Mouse (Mus musculus) frontal cortex, postnatal 14 days (tissue): Measurements from ENCODE around the gene Tnfaip2.

Experiments used
- DNase-seq, 2 experiments: peaks; one replicate each; pipeline ENCODE4 v3.0.0; 2022; ENCODE audit warnings: low spot score in 2 of 2

Tnfaip2 gene

DNA sequence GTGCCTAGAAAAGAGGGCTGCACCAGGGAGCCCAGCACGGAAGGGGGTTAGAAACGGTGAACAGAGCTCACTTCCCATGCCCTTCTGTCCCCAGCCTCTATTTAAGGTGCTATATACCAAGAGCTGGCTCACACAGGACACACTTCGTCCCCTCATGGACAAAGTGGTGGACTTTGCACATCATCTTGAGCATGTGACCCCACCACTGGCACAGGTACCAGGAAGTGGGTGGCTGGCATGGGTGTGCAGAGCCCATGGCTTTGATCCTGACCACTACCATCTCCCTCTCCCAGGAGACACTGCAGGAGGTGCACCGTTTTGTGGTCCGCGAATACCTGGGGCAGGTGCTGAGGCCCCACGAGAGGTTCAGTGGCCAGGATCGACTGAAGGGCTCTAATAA, 13.9 kb upstream of the Tnfaip2 start:
- DNase-seq = no peak

DNA sequence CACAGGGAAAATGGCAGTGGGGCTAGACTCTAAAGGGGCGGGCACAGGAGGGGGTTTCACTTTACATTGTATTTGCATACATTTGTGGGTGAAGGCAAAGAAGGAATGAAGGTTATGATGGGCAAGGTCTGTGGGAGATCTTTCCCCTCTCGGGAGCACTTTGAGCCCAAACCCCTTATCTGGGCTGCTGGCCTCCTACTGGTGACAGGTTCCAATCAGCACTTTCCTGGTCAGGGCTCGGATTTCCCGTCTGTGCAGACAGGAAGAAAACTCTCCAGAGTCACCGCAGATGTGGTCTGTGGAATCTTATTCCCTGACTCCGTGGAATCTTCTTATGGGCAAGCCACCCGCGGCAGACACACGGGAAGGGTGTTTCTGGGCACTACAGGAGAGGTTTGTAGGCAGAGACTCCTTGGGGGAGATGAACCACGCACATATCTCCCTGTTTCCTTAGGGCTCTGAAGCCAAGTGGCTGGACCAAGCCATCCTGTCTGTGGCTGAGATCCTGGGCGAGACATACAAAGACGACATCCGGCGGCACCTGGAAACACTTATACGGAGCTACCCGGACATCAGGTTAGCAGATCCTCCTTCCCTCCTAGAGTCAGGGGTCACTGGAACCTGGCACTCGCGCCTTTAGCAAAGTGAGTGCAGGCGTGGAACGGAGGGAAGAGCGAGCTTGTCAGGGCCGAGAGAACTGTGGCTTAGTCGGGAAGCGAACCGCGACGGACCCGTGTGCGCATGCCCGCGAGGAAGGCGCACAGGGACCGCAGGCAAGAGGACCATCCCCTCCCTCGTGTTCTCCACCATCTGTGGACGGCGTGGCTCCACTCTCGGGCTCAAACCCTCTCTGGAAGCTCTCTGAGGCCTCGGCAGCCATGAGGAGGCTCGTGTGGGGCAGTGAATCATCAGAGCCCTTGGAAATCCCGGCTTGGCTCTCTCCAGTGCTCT, 13.0 kb upstream of the Tnfaip2 start:
- DNase-seq = no peak

DNA sequence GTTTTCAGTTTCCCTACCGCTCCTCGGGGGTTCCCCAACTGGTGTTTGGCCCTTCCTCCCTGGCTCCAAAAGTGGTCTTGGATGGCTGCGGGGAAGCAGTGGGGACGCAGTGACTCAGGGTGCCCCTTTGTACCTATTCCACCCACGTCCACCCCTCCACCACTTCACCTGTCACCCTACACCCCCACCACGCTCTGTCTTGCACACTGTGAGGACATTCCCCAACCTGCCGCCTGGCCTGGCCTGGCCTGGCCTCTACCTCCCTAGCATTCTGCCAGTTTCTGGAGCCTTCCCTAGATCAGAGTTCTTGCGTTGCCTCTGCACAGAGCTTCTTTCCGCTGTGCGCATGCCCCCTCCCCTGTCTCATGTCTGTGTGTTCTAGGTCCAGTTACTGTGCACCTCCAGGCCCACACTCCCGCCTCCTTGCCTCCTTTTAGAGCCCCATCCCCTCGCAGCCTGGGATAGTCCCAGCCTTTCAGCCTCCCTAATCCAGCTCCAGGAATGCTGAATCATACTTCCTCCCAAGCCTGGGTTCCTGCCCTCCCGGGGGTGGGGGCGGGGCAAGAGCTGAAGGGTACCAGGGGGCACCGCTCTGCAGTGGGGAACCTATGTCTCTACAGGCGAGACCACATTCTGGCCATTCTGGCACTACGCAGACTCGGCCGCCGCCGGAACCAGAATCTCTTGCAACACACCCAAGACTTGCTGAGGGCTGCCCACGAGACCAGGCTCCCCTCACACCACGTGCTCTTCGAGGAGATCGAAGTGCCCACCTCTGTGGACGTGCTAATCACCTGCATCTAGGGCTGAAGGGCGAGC, 12.0 kb upstream of the Tnfaip2 start:
- DNase-seq = no peak

DNA sequence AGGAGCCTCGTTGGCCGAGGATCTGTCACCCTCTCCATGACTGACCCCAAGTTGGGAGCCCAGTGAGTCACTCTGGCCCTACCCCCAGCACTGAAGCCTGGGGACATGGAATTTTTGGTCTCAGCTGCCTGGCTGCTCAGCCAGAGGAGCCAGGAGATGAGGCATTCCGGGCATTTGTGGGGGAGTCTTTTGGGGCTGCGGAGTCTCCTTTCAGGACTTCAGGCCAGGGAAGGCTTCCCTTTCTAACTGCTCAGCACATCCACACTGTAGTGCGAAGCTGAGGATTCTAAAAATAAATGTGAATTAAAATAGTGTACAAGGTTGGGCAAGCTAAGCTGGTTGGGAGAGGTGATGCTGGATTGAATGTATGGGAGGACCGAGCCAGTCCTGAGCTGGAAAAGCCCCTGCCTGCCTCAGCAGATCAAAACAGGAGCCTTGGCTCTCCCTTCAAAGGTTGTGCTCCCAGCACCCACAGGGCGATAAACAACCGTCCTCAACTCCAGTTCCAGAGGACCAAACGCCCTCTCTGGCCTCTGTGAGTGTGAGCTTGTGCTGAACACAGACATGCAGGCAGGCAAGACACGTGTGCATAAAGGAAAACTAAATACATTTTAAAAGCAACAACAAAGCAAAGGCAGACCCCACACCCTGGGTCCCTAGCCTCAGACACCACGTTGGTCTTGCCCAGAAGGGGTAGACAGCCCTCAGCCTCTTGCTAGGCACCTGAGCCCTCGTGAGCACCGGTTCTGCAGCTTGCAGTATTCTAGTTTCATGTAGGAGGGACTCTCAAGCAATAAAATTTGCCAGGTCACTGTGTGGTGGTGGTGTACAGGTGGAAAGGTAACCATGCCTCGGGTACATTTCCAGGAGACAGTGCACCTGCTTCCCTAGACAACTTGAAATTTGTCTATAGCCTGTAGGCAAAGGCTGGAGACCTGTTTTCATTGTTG, 11.1 kb upstream of the Tnfaip2 start:
- DNase-seq = no peak

DNA sequence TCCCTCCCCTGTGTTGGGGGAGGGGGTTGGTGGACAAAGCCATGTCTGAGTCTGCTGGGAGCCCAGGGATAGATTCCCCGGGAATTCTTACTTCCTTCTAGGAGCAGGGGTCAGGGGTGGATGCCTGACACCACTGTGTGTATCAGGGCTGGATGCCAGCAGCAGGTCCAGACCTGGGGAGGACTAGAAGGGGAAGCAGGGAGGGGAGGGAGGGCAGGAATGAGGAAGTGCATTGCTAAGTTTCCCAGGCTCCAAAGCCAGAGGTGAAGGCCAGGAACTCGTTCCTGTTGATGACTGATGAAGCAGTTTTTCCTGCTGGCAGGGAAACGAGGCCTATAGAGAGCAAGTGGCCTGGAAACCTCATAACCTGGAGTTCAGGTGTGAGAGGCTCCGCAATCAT, 10.2 kb upstream of the Tnfaip2 start:
- DNase-seq = no peak

DNA sequence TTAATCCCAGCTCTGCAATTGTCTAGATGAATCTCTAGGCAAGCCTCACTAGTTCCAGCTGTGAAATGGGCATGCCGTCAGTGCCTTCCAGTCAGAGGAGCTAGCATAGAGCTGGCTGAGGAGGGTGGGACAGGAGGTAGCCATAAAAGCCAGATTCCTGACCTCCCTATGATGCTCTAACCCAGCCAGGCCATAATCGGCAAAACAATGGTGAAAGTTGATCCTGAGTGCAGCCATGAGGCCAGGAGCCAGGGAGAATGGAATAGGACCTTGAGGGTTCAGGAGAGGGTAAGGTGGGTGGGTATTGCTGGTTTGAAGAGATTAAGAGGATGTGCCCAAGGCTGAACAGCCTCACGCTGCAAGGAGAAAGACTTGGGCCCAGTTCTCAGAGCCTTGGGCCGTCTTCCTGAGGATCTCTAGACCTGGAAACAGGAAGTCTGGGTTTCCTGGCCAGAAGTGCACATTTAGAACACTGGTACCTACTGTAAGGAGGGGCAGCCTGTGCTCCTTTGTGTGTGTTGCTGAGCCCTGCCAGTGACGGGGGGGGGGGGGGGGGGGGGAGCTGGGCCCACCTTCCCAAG, 9.4 kb upstream of the Tnfaip2 start:
- no peak for DNase-seq

DNA sequence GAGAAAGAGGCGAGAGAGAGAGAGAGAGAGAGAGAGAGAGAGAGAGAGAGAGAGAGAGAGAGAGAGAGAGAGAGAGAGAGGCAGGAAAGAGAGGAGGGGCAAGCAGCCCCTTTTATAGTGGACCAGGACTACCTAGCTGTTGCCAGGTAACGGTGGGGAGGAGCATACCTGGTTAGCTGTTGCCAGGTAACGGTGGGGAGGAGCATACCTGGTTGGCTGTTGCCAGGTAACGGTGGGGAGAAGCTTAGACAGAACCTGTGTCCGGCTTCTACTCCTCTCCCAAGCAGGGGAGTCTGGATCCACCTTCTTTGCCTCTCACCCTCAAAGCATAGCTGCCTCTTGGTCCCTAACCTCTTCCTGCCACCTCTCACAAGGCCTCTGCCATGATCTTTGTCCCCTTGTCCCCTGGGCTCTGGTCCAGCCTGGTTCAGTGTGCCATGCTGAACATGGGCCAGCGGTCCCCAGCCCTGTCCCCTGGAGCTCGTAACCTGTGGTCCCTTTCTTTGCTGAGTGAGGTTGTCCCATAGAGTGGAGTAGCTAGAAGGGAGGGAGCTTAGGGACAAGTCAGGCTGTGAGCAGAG, 8.0 kb upstream of the Tnfaip2 start:
- DNase-seq = no peak

DNA sequence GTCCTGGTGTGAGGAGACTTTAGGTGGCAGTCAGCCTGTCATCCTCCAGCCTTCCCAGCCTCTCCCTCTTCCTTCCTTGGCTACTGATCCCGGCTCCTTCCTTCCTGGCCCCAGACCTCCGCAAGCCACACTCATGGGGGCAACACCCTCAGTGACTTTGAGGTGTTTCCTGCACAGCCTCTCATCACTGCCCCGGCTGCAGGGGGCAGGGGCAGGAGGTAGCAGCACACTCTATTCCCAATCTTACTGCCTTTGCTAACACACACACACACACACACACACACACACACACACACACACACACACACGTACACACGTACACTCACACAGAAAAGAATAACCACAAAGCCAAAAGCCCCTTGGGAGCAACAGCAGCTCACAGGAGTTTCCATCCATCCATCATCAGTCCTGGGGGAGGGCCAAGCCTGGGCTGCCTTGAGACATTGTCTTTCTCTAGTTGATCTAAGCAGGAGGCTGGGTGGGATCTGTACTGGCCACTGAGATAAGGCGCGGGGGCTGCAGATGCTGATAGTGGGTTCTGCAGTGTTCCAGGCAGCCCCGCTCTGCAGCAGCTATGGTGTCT, 7.4 kb upstream of the Tnfaip2 start:
- DNase-seq = no peak

DNA sequence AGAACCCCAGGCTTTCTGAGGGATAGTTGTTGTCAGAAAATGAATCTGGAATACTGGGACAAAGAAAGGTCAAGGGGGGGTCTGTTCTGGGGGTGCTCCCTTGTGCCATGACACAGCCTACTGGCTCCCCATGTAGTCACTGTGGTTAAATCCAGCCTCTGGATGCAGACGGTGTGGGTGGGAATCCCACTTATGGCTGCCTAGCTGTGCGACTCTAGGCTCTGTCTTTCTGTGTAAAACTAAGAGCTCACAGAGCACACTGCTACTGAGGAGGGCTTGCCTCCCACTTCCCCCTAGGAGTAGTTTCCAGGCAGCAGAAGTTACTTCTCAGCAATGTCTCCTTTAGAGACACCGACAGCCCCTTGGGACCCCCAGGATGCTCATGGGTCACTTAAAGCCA, 6.1 kb upstream of the Tnfaip2 start:
- no peak for DNase-seq

DNA sequence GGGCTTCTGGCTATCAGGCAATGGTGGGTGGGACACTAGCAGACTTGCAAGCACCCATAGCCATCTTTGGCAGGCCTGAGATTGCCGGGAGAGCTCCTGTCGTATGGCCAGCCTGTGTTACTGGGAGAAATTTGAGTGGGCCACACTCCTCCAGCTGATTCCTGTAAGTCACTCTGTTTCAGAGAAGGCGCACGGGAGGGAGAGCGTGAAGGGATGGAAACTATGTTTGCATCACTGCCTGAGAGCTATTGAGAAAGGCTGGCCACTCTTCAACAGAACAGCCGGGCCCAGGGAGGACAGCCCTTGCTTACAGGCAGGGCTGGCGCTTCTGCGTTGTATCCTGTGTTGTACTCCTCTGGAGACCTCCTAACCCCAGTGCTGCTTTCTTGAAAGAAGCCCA, 5.6 kb upstream of the Tnfaip2 start:
- DNase-seq = no peak

DNA sequence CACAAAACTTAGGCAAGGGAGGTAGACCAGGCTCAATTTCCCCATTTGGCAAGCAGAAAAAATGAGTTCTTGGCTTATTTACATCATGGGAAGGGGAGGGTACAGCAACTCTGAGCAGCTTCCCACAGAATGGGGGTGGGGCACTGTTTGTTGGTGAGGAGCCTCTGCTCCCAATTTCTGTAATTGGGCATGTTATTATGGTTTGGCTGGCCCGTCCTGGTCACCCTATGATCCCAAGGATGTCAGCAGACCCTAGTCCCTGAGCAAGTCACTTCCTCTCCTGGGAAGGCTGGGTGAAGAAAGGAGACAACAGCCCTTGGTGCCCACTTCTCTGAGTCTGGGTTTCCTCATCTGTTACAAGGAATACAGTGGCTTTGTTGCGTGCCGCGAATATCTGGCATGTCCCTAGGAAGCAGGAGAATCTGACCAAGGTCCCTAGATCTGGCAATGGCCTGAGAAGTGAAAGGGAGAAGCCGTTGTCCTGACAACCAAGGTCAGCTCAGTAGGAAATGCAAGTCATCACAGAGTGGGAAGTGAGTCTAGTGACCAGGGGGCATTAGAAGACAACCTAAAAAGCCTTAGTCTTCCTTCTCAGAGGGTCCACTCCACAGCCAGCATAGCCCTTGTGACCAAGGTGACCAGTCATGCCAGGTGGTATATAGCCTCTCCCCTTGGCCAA, 4.9 kb upstream of the Tnfaip2 start:
- no peak for DNase-seq

DNA sequence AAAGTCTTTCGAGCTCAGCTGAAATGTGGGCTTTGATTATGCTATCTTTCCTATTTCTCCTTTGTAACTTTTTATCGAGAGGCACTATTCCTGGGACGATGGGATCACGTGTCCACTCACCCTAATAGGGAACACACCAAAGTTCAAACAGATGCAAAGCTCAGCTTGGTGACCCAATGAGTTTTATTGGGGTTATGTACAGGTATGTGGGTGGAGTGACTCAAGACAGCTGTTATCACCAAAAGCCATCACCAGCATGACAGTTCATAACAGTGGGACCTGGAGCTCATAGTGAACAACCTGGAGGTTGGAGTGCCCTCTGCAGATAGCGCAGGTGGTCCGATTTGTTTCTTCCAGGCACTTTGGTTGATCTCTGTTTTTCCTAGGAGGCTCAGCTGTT, 3.4 kb upstream of the Tnfaip2 start:
- DNase-seq = no peak

DNA sequence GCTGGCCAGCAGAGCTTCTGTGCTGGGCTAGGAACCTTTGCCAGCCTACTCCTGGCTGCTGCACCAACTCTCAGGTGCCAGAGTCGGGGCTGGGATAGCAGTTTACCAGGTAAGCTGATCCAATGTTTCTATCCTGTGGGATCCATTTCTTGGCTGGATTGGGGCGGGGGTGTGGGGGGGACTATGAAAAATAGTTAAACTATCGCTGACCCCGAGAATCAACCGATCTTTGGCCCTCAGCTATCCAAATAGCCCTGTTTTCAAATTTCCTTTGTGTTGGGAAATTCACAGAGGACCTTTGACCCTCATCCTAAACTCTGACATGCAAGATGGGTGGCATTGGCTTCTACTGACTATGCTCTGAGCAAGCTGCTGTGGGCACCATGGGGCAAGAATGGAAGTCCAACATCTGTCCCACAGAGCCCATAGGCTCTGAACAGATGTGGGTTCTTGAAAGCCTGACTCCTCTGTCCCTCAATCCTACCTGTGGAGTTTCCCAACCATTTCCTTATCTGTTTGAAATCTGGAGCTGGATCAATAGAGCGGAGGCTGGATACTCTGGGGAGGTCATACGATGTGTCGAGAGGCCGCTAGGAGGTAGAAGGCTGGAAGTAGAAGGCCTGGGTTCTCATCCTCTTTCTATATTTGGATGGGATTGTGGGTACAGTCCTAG, 1.4 kb upstream of the Tnfaip2 start:
- DNase-seq = no peak

DNA sequence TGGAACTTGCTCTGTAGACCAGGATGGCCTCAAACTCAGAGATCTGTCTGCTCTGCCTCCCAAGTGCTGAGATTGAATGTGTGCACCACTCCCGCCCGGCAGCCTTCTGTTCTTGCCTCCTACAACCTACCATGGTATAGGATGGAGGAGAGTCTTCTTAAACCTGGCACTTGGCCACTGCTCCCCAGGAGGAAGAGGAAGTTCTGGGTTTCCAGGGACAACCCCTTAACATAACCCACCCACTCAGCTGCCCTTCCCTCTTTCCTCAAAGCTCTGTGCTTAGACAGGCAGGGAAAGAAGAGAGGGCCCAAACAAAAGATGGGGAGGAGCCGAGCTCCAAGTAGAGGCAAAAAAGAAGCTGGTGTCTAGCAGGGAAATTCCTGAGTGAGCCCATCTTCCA, 746 bp upstream of the Tnfaip2 start:
- DNase-seq = no peak

DNA sequence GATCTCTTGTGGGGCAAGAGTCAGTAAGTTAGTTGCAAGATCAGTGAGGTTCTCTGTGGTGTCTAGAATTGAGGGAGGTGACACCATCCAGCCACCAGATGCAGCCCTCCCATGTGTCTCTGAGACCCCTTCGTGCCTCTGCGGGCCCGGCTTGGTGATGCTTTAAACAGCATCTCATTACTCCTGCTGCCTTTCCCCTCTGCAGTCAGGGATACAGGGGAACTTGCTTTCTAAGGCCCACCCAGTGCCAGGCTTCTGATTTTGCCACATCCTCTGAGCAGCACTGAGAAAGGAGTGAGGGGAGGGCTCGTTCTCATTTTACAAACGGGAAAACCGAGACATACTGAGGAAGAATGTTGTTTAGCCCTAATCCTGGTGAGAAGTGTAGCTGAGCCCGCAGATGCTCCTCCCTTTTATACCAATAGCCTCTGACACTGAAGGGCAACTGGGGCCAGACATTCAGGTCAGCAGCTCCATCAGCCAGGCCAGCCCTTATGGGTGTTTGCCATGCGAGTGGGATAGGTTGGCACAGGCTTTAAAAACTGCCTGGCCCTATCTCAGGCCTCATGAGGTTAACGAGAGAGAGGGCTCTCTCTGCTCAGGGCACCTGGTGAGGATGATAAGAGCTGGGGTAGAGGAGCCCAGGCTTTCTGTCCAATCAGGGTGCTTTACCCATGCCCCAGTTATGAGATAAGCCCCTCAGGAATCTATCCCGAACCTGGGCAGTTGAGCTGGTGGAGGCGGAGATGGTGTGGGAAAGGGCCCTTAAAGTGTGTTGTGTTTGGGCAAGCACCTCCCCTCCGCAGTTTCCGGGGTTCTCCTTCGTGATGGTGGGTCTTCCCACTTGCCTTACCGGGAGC, 972 bp downstream of the Tnfaip2 start:
- DNase-seq = no peak

DNA sequence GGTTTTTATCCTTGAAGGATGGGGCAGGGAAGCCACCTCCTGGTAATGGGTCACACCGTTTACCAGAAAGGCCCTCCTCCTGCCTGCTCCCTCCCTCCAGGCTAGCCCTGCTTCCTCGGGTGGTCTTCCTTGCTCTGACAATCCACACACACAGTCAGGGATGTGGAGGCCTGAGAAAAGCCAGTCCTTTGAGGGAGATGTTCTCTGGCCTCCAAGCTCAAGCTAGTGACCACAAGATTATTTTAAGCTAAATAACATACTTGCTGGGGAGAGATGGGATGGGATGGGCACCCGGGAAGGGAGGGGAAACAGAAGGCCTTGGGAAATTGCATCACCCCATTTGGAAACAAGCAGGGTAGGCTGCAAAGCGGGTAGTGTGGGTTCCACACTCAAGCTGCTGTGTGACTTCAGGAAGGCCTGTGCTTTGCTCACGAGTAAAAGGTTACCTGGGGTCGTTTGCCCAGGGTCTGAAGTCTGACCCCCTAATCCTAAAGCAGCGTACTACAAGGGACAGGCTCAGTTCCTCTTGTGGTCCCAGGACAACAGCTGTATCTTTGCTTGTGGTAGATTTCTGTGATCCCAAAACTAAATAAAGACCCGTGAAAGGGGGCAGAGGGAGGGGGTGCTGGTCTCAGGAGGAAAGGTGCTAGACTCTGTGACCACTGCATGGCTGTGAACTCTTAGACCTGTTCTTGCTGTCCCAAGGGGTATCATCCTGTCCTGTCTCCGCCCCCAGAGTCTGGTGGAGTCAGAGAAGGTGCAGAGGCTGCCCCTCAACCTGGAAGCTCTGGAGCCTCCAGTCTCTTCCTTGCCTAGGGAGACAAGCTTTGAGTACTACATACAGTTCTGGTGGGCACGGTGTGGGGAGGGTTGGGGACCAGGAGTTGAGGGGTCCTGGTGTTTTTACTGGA, 1.9 kb downstream of the Tnfaip2 start:
- DNase-seq = no peak

DNA sequence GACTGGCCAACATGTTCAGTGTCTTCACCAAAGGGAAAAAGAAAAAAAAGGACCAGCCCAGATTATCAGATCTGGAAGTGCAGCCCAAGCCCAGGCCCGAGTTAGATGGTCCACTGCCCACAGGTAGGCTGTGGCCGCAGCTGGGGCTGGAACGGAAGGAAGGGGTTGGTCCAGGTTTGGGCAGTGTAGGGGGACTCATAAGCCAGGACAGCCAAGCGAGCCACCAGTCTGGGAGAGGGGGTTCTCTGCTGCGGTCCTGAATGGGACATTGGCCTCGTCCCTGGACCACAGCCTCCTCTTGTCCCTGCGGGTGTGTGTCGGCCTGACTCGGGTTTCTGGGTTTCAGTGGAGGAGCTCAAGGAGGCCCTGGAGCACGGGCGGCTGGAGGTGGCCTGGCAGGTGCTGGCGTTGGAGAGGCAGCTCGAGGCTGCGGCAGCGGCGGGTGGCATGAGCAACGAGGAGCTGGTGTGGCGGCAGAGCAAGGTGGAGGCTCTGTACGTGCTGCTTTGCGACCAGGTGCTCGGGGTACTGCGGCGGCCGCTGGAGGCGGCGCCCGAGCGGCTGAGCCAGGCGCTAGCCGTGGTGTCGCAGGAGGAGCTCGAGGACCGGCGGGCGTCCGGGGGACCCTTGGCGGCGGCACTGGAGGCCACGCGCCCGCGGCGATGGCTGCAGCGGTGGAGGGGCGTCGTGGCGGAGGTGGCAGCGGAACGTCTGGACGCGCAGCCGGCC, 3.1 kb downstream of the Tnfaip2 start:
- no peak for DNase-seq
